Mouse (Mus musculus): ENCODE measurements at regions not wholly inside any gene's neighbourhood (a gene's known extent, or its start where the extent isn't known, plus 50 kb on each side); places are given as distances from the start of the nearest gene placed in this dataset.

DNA sequence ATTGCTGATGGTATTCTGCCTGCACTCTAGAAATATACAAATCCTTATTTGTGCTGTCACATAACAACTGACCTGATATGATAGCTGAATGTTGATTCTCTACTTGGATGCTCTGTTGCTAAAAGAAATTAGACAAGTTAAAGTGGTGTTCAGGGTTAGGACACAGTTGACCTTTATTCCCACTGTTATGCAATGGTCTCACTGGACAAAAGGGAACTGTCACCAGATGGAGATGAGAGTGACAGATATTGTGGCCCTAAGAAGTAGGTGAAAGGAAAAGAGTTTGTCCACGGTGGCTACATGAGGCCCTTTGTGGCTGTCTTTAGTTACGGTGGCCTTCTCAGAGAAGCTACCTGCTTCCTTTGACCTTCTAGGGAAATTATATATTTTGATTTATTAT lies 247.9 kb upstream of the Prdm1 start:
- Histone ChIP-seq H3K27ac (ENCODE audit: low read depth, low read length) (no peak overlapping the region), H3K9me3 (replicated peaks; ENCODE audit: control insufficient read depth, low read length) (no peaks in the 10 kb centered on the region)

DNA sequence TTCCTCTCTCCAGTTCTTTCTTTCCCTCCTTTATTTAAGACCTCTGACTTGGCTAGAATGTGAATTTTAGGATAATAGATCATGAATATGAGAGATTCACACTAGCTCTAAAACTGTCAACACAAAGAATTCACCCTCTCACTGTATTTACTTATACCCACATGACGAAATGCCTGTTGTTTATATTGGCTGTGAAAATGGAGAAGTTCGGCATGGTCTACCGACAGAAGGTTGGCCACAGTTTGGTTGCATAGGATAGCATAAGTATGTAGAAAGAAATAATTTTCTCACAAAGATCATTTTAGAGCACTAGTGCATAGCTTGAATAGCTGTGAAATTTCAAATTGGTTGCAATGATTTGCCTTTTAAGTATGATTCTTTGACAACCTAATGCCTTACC lies 237.2 kb upstream of the Prdm1 start:
- no peak overlapping the region for H3K9ac ChIP-seq (ENCODE audit: low read depth, low read length)
- 64% methylated on average over 3 of the region's 3 CpGs for WGBS (ENCODE audit: insufficient replicate concordance)
- H3K36me3 ChIP-seq (ENCODE audit: control insufficient read depth, insufficient read depth, low read length), result no peaks in the 10 kb centered on the region
- no peaks in the 10 kb centered on the region for H3K4me1 ChIP-seq (ENCODE audit: control insufficient read depth, insufficient read depth, low read length)
- no peak for ATAC-seq (replicated peaks; ENCODE audit: insufficient number of reproducible peaks, low FRiP score, low TSS enrichment)
- H3K27me3 ChIP-seq (ENCODE audit: control insufficient read depth, insufficient read depth, low read length), result no peaks in the 10 kb centered on the region
- H3K4me3 ChIP-seq (ENCODE audit: low read depth, low read length), result no peak overlapping the region
- H3K27ac ChIP-seq (ENCODE audit: low read depth, low read length), result no peak overlapping the region
- no peaks in the 10 kb centered on the region for H3K9me3 ChIP-seq (replicated peaks; ENCODE audit: control insufficient read depth, low read length)
- H3K4me2 ChIP-seq, result no peak overlapping the region

More for the DNA sequence above, 247.9 kb upstream of the Prdm1 start:
- ATAC-seq (replicated peaks; ENCODE audit: insufficient number of reproducible peaks, low FRiP score, low TSS enrichment), result no peak
- WGBS (ENCODE audit: insufficient replicate concordance), result 68% methylated on average over 2 of the region's 2 CpGs
- H3K36me3 ChIP-seq (ENCODE audit: control insufficient read depth, insufficient read depth, low read length), result no peaks in the 10 kb centered on the region
- no peak overlapping the region for H3K9ac ChIP-seq (ENCODE audit: low read depth, low read length)
- no peak overlapping the region for H3K4me2 ChIP-seq
- H3K4me1 ChIP-seq (ENCODE audit: control insufficient read depth, insufficient read depth, low read length), result 0 out of 2 replicates have a peak, but pooled peaks cover 5% of the 10 kb centered on the region
- no peak overlapping the region for H3K4me3 ChIP-seq (ENCODE audit: low read depth, low read length)
- H3K27me3 ChIP-seq (ENCODE audit: control insufficient read depth, insufficient read depth, low read length), result no peaks in the 10 kb centered on the region

DNA sequence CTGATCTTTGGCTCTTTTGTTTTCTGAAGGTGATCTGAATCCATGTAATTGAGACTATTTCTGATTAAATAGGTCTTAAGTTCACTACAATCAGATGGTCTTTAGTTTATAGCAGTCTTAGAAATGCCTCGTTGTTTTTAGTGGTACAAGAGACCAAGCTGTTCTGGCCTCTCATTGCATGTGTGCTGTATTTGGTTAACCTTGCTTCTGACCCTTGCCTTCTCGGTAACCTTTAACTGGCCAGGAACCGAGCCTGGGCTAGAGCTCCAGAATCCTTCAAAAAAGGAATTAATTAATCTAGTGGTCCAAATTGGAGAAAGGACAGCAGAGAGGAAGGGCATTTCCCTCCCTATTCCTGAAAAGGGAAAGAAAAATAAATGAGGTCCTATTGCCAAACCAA lies 234.8 kb upstream of the Prdm1 start:
- no peak overlapping the region for H3K4me3 ChIP-seq (ENCODE audit: low read depth, low read length)
- no peaks in the 10 kb centered on the region for H3K36me3 ChIP-seq (ENCODE audit: control insufficient read depth, insufficient read depth, low read length)
- no peaks in the 10 kb centered on the region for H3K9me3 ChIP-seq (replicated peaks; ENCODE audit: control insufficient read depth, low read length)
- no peak overlapping the region for H3K27ac ChIP-seq (ENCODE audit: low read depth, low read length)
- 47% methylated on average over 3 of the region's 3 CpGs for WGBS (ENCODE audit: insufficient replicate concordance)
- ATAC-seq (replicated peaks; ENCODE audit: insufficient number of reproducible peaks, low FRiP score, low TSS enrichment), result no peak
- no peaks in the 10 kb centered on the region for H3K27me3 ChIP-seq (ENCODE audit: control insufficient read depth, insufficient read depth, low read length)
- H3K4me1 ChIP-seq (ENCODE audit: control insufficient read depth, insufficient read depth, low read length), result no peaks in the 10 kb centered on the region
- no peak overlapping the region for H3K9ac ChIP-seq (ENCODE audit: low read depth, low read length)
- H3K4me2 ChIP-seq, result no peak overlapping the region

DNA sequence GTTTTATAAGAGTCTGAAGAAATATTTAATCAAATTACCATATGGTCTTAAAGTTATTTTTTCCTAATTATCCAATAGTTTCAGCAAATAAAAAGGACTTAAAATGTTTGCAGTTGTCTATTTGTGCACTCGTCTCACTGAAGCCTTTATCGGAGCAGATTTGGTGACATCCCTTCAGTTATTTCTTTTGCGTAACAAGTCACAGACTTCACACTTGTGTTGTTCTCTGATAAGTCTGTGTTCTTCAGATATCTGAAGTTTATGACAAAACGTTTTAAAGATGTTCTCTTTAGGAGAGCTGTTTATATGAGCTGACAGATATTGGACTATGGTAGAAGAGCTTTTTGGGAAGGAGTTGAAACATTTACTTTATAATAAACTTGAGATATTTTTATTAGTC lies 233.8 kb upstream of the Prdm1 start:
- Histone ChIP-seq H3K4me2 (no peak overlapping the region), H3K4me3 (ENCODE audit: low read depth, low read length) (no peak overlapping the region), H3K9me3 (replicated peaks; ENCODE audit: control insufficient read depth, low read length) (no peaks in the 10 kb centered on the region), H3K4me1 (ENCODE audit: control insufficient read depth, insufficient read depth, low read length) (no peaks in the 10 kb centered on the region), H3K27me3 (ENCODE audit: control insufficient read depth, insufficient read depth, low read length) (no peaks in the 10 kb centered on the region), H3K36me3 (ENCODE audit: control insufficient read depth, insufficient read depth, low read length) (no peaks in the 10 kb centered on the region), H3K9ac (ENCODE audit: low read depth, low read length) (no peak overlapping the region), H3K27ac (ENCODE audit: low read depth, low read length) (no peak overlapping the region)
- ATAC-seq (replicated peaks; ENCODE audit: insufficient number of reproducible peaks, low FRiP score, low TSS enrichment), result no peak
- WGBS (ENCODE audit: insufficient replicate concordance), result 57% methylated on average over 4 of the region's 4 CpGs

DNA sequence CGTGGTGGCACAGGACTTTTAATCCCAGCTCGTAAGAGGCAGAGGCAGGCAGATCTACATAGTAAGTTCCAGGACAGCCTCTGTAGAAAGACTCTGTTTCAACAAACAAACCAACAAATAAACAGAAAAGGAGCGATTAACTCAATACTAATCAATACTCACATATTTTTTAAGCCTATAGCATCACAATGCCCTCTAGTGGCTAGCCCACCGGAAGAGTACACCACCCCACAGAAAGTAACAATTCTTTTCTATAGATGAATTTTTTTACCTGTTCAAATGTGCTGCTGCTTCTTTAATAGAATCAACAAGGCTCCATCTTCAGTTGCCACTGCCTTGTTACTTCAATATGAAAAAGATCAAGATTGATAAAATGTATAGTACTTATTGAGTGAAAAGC lies 233.0 kb upstream of the Prdm1 start:
- Histone ChIP-seq H3K36me3 (ENCODE audit: control insufficient read depth, insufficient read depth, low read length) (no peaks in the 10 kb centered on the region), H3K4me3 (ENCODE audit: low read depth, low read length) (no peak overlapping the region), H3K9me3 (replicated peaks; ENCODE audit: control insufficient read depth, low read length) (no peaks in the 10 kb centered on the region), H3K27me3 (ENCODE audit: control insufficient read depth, insufficient read depth, low read length) (no peaks in the 10 kb centered on the region), H3K4me1 (ENCODE audit: control insufficient read depth, insufficient read depth, low read length) (no peaks in the 10 kb centered on the region), H3K9ac (ENCODE audit: low read depth, low read length) (no peak overlapping the region), H3K27ac (ENCODE audit: low read depth, low read length) (no peak overlapping the region), H3K4me2 (no peak overlapping the region)
- no peak for ATAC-seq (replicated peaks; ENCODE audit: insufficient number of reproducible peaks, low FRiP score, low TSS enrichment)
- WGBS (ENCODE audit: insufficient replicate concordance), result 73% methylated on average over 4 of the region's 4 CpGs

DNA sequence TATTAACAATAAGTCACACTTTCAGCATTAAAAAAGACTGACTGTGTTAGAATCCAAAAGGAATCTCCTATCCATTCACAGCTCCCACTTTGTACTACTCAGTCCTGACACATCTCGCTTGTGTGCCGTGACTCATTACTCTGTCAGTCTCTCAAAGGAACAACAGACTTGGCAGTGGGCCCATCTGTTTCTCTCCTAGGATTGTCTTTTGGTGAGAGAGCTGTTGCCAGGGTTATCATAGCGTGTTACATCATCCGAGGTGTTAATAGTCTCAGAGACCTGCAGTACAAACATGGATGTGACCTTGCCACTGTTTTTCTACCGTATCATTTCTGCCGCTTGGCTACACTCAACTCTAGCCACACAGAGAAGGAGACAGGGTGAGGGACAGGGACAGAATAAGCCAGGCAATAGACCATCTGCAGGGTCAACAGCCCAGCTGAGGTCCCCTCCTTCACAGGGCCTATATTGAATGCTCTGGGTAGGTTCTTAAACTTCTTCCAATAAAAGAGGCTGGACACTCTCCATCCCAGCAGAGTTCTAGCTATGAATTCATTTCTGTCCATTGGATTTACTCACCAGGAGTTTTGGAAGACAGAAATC lies 227.2 kb upstream of the Prdm1 start:
- Histone ChIP-seq H3K4me1 (ENCODE audit: control insufficient read depth, insufficient read depth, low read length) (no peaks in the 10 kb centered on the region; the same call in 1 of the 2 replicates), H3K27me3 (ENCODE audit: control insufficient read depth, insufficient read depth, low read length) (no peaks in the 10 kb centered on the region), H3K36me3 (ENCODE audit: control insufficient read depth, insufficient read depth, low read length) (no peaks in the 10 kb centered on the region), H3K4me2 (no peak overlapping the region), H3K4me3 (ENCODE audit: low read depth, low read length) (no peak overlapping the region), H3K9me3 (replicated peaks; ENCODE audit: control insufficient read depth, low read length) (no peaks in the 10 kb centered on the region), H3K9ac (ENCODE audit: low read depth, low read length) (no peak overlapping the region), H3K27ac (ENCODE audit: low read depth, low read length) (no peak overlapping the region)
- no peak for ATAC-seq (replicated peaks; ENCODE audit: insufficient number of reproducible peaks, low FRiP score, low TSS enrichment)
- WGBS (ENCODE audit: insufficient replicate concordance), result 46% methylated on average over 6 of the region's 6 CpGs

DNA sequence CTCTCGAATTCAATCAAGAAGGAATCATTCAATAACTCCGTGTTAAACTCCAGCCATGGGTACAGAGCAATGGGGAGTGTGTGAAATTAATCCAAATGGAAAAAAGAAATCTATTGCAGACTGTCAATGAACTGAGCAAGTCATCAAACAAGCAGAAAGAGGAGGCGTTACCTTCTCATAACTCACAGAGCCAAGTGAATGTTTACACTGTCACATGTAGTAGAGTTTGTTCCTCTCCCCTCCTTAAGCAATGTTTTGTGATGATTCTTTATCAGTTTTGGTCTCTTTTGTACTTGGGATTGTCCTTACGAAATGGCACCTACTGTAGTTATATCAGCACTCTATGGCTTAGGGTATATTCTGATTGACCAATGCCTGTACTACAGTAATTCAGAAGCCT lies 226.6 kb upstream of the Prdm1 start:
- 68% methylated on average over 4 of the region's 4 CpGs for WGBS (ENCODE audit: insufficient replicate concordance)
- H3K9ac ChIP-seq (ENCODE audit: low read depth, low read length), result no peak overlapping the region
- H3K4me3 ChIP-seq (ENCODE audit: low read depth, low read length), result no peak overlapping the region
- no peak overlapping the region for H3K27ac ChIP-seq (ENCODE audit: low read depth, low read length)
- no peak for ATAC-seq (replicated peaks; ENCODE audit: insufficient number of reproducible peaks, low FRiP score, low TSS enrichment)
- H3K36me3 ChIP-seq (ENCODE audit: control insufficient read depth, insufficient read depth, low read length), result no peaks in the 10 kb centered on the region
- H3K27me3 ChIP-seq (ENCODE audit: control insufficient read depth, insufficient read depth, low read length), result no peaks in the 10 kb centered on the region
- H3K4me1 ChIP-seq (ENCODE audit: control insufficient read depth, insufficient read depth, low read length), result no peaks in the 10 kb centered on the region; the same call in 1 of the 2 replicates
- no peak overlapping the region for H3K4me2 ChIP-seq
- no peaks in the 10 kb centered on the region for H3K9me3 ChIP-seq (replicated peaks; ENCODE audit: control insufficient read depth, low read length)

DNA sequence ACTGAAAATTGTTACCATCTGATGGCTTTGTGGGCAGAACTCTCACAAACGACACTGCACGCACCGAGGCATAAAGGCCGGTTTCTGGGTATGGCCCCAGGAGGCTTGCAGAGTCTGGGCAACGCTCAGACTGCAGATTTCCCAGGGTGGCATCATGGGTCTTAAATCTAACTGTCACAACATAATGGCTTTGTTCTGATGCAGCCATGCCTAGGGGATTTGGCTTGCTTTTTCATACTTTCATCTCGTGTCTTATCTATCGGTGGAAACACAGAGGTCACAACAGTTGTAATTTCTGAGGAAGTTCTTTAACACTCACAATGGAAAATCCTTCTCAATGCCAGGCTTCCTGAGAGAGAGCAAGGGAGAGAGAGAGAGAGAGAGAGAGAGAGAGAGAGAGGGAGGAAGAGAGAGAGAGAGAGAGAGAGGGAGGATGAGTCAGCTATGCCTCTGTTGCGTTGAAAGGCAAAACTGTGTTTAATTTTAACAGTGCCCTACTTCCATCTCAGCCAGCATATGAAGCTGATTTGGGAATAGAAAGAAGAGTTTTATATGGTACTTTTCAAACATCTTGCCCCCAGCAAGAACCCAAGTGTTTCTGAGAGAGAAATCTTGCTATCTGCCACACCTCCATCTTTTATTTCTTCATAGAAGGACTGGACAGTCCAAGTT lies 224.6 kb upstream of the Prdm1 start:
- no peak overlapping the region for H3K4me3 ChIP-seq (ENCODE audit: low read depth, low read length)
- no peak overlapping the region for H3K27ac ChIP-seq (ENCODE audit: low read depth, low read length)
- H3K27me3 ChIP-seq (ENCODE audit: control insufficient read depth, insufficient read depth, low read length), result no peaks in the 10 kb centered on the region

DNA sequence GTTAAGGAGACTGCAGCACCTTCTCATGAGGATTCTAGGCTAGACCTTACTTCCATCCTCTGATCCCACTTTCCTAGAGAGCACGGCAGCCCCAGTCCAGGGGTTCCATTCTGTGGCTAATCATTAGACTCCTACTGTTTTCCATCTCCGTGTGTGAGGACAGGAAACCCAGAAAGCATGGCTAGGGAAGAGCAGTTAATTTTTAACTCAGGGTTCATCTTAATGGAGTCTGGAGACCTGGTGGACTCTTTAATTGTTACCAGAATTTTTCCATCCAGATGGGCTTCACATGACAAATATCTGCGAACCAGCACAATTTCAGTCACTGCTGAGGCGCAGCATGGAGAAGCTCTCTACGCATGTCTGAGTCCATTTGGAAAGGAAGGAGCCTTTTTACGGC lies 222.8 kb upstream of the Prdm1 start:
- Histone ChIP-seq H3K9ac (ENCODE audit: low read depth, low read length) (no peak overlapping the region), H3K9me3 (replicated peaks; ENCODE audit: control insufficient read depth, low read length) (no peaks in the 10 kb centered on the region), H3K4me2 (no peak overlapping the region), H3K4me3 (ENCODE audit: low read depth, low read length) (no peak overlapping the region), H3K27ac (ENCODE audit: low read depth, low read length) (no peak overlapping the region), H3K36me3 (ENCODE audit: control insufficient read depth, insufficient read depth, low read length) (no peaks in the 10 kb centered on the region), H3K27me3 (ENCODE audit: control insufficient read depth, insufficient read depth, low read length) (no peaks in the 10 kb centered on the region), H3K4me1 (ENCODE audit: control insufficient read depth, insufficient read depth, low read length) (no peaks in the 10 kb centered on the region; the same call in 1 of the 2 replicates)
- WGBS (ENCODE audit: insufficient replicate concordance), result 85% methylated on average over 6 of the region's 6 CpGs
- no peak for ATAC-seq (replicated peaks; ENCODE audit: insufficient number of reproducible peaks, low FRiP score, low TSS enrichment)

More for the DNA sequence above, 224.6 kb upstream of the Prdm1 start:
- Histone ChIP-seq H3K4me1 (ENCODE audit: control insufficient read depth, insufficient read depth, low read length) (no peaks in the 10 kb centered on the region; the same call in 1 of the 2 replicates), H3K4me2 (no peak overlapping the region), H3K36me3 (ENCODE audit: control insufficient read depth, insufficient read depth, low read length) (no peaks in the 10 kb centered on the region), H3K9me3 (replicated peaks; ENCODE audit: control insufficient read depth, low read length) (no peaks in the 10 kb centered on the region), H3K9ac (ENCODE audit: low read depth, low read length) (no peak overlapping the region)
- no peak for ATAC-seq (replicated peaks; ENCODE audit: insufficient number of reproducible peaks, low FRiP score, low TSS enrichment)
- 65% methylated on average over 8 of the region's 8 CpGs for WGBS (ENCODE audit: insufficient replicate concordance)
